Mouse (Mus musculus) liver, adult 2 months (tissue): ENCODE results near the gene Galnt11. TPM values are rescaled to one million over a fixed set of nuclear protein-coding genes. Genes with fewer than 3 reads are reported as not detected.
A peak's percentile ranks its signal among the peaks of the same experiment; 100 is the strongest.
"Not testable (repeated sequence)": the region's sequence is repeated elsewhere in the genome, so short reads cannot be mapped to it uniquely, and the experiment has no call there.

Experiments
- DNase-seq: peaks from one replicate; pipeline ENCODE4 v3.0.0-alpha.2; 2011; ENCODE audit warnings: low read depth, low spot score; ENCODE audit errors: extremely low read depth
- H3K27ac ChIP-seq: fragments of 200-500 bp; replicated peaks from 2 replicates; pipeline ENCODE4 v1.5.1; 2012; ENCODE audit warnings: low read depth, mild to moderate bottlenecking, control low read depth, inconsistent platforms, low read length; ENCODE audit not compliant: insufficient read depth
- H3K27me3 ChIP-seq: fragments of 200-500 bp; 2 replicates; pipeline ENCODE4 v1.6.1; 2012; ENCODE audit warnings: mild to moderate bottlenecking, moderate library complexity, low read length, inconsistent platforms; ENCODE audit not compliant: control insufficient read depth, insufficient read depth
- H3K36me3 ChIP-seq: fragments of 200-500 bp; 2 replicates; pipeline ENCODE4 v1.6.1; 2012; ENCODE audit warnings: low read length, inconsistent platforms; ENCODE audit not compliant: control insufficient read depth, insufficient read depth
- H3K4me1 ChIP-seq: fragments of 200-500 bp; 2 replicates; pipeline ENCODE4 v1.6.1; 2011; ENCODE audit warnings: low read length; ENCODE audit not compliant: control insufficient read depth, insufficient read depth
- H3K4me3 ChIP-seq: fragments of 200-500 bp; 2 replicates; pipeline ENCODE4 v1.5.1; 2011; ENCODE audit warnings: low read depth, mild to moderate bottlenecking, control low read depth, low read length, moderate library complexity; ENCODE audit not compliant: insufficient read depth
- H3K79me2 ChIP-seq: fragments of 200-500 bp; 2 replicates; pipeline ENCODE4 v1.6.1; 2012; ENCODE audit warnings: inconsistent platforms, mild to moderate bottlenecking, low read length, moderate library complexity; ENCODE audit not compliant: control insufficient read depth, insufficient read depth
- H3K9ac ChIP-seq: fragments of 200-500 bp; 2 replicates; pipeline ENCODE4 v1.6.1; 2012; ENCODE audit warnings: low read depth, mild to moderate bottlenecking, control low read depth, inconsistent platforms, low read length
- CTCF ChIP-seq: fragments of 200-500 bp; IDR thresholded peaks from 2 replicates; pipeline ENCODE4 v1.5.1; 2011; ENCODE audit warnings: low read depth, low read length, control low read depth
- POLR2A ChIP-seq: fragments of 200-500 bp; IDR thresholded peaks from 2 replicates; pipeline ENCODE4 v1.6.1; 2011; ENCODE audit warnings: low read length, control low read depth; ENCODE audit not compliant: insufficient read depth; ENCODE audit errors: extremely low read depth
- WGBS: fragments of 180-500 bp; shearing (Covaris S2); methylation state at CpG from one replicate; pipeline ENCODE4 v1.1.7; 2018; 5-methylcytosine and 5-hydroxymethylcytosine counted together
- polyA plus RNA-seq: library from polyadenylated mRNA; depleted of rRNA; stranded (reverse); fragments of >200 nt; gene quantifications from 2 replicates; pipeline ENCODE4 v1.2.3, GENCODE M21; 2012; rRNA removed
- total RNA-seq: library from RNA; depleted of rRNA; stranded (reverse); fragments of >200 nt; gene quantifications from 2 replicates; pipeline ENCODE4 v1.2.3, GENCODE M21; 2014; rRNA removed

The Galnt11 gene
- total RNA-seq (13.4 and 16.2 TPM in 2 replicates), polyA plus RNA-seq (7.0 and 8.5 TPM in 2 replicates)

DNA sequence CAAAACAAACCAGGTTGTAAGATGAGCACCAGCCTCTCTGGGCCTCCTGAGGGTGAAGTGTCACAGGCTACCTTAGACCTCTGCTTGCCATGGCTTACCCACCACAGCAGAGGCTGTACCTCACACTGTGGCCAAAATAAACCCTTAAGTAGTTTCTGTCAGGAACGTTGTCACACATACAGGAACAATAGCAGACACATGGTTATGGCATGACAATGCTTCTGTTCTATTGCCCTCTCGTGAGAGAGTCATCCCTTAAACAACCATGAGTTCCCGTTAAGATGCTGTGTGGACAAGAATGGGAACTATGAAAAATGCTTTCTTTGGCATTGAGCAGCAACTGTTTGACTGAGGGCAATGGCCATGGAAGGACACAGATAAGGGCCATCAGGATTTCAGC is at the start of gene Galnt11:
Gene Galnt11, plus strand, starts transcription at position 301 of the 400 bp plus-strand sequence.
- Histone ChIP-seq H3K9ac (peak within 1 kb of the TSS; percentile 97), H3K36me3 (no peaks in the 10 kb centered on the region), H3K27me3 (no peaks in the 10 kb centered on the region), H3K4me3 (peak within 1 kb of the TSS; percentile 96), H3K27ac (peak within 1 kb of the TSS; percentile 54; the same call in 1 of the 2 replicates), H3K79me2 (peaks cover 5% of the 10 kb centered on the region; the same call in 1 of the 2 replicates), H3K4me1 (peaks cover 1% of the 10 kb centered on the region; the same call in 1 of the 2 replicates)
- 88% methylated on average over 3 of the region's 3 CpGs for WGBS
- TF ChIP-seq CTCF (no peak), POLR2A (no peak)
- DNase-seq, result no peak

GRCm38 (mm10) chr5:25177937-25178336 is 43.8 kb upstream of the Galnt11 start:
- H3K27me3 ChIP-seq, H3K79me2 ChIP-seq, H3K27ac ChIP-seq, DNase-seq, H3K4me1 ChIP-seq, H3K36me3 ChIP-seq, H3K9ac ChIP-seq, H3K4me3 ChIP-seq: not testable (repeated sequence)
- 91% methylated on average over 5 of the region's 5 CpGs for WGBS

DNA sequence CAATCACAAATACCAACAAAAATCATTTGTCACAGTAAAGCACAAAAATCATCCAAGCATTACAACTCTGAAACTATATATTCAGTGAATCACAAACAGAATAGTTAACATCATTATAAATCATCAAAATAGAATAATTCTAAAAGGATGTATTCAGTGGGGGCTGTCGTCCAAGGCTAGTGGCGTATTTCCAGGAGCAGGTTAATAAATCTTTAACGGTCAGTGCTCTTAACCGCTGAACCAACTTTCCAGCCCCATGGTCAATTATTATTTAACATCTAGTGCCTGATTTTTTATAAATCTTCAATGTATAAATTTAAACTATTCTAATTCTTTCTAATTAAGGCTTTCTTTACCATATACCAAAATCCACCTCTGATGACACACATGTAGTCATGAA is 43.2 kb upstream of the Galnt11 start:
- not testable (repeated sequence) for H3K27ac ChIP-seq, H3K79me2 ChIP-seq, H3K36me3 ChIP-seq, H3K4me3 ChIP-seq, H3K4me1 ChIP-seq, H3K9ac ChIP-seq, H3K27me3 ChIP-seq
- DNase-seq, result peak; percentile 19
- WGBS, result 26% methylated on average over 4 of the region's 4 CpGs

- H3K36me3 ChIP-seq, result no peaks in the 10 kb centered on the region
- H3K27ac ChIP-seq, result no peak overlapping the region
- DNase-seq, result no peak
- no peaks in the 10 kb centered on the region for H3K79me2 ChIP-seq
- no peak for TF ChIP-seq POLR2A
- TF ChIP-seq CTCF, result peak; percentile 53
- H3K4me1 ChIP-seq, result no peaks in the 10 kb centered on the region
- 98% methylated on average over 4 of the region's 4 CpGs for WGBS
- no peak overlapping the region for H3K4me3 ChIP-seq
- no peaks in the 10 kb centered on the region for H3K27me3 ChIP-seq
- no peak overlapping the region for H3K9ac ChIP-seq
These were observed 42.4 kb upstream of the Galnt11 start for GRCm38 (mm10) chr5:25179284-25179683.

DNA sequence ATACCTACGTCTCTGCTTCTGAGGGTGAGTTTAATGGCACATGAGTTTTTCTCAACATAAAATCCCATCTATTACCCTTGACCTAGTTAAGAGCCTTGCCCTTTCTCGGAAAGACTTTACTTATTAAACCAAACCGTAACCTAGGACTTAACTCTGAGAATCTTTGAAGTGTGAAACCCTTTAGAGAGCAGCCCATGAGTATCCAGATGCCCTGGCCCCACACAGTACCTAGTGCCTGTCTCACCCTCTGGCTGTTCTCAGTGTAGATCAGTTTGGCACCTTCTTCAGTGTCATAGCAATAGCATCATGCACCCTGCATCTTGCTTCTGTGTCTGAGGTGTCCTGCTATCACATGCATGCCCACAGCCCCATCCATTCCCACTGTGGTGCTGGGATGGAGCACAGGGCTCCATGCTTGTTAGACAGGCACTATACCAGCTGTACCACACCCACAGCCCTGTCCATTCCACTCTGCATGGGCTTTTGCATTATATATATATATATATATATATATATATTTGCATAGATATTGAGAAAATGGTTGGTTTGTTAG is 41.7 kb upstream of the Galnt11 start:
- 71% methylated on average over 3 of the region's 3 CpGs for WGBS

DNA sequence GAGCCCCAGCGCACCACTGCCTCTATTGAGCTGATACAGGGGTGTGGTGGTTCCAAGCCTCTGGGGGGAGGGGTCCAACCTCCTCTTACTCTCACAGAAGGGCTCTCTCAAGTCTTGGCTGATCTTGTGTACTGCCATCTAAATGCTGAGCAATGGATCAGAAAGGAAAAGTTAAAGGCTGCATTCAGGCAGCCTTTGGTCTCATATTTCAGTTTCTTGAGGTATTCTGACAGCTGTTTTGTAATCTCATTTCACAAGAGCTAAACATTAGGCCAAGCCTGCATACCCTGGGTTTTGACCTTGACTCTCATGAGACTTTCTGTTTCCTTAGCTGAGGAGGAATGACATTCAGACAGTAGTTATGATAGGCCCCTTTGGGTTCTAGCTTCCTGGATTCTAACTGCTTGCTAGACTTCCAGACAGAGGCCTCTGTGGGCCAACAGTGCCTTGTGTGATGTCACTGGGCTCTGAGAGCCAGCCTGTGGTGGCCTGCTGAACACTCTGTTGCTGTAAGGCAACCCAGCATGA is 40.6 kb upstream of the Galnt11 start, which contains the start of gene Galntl5:
Gene Galntl5, plus strand, starts transcription at position 457 of the 528 bp plus-strand sequence.
- Histone ChIP-seq H3K27me3 (no peaks in the 10 kb centered on the region), H3K36me3 (no peaks in the 10 kb centered on the region), H3K4me1 (no peaks in the 10 kb centered on the region), H3K79me2 (no peaks in the 10 kb centered on the region), H3K9ac (no peak within 1 kb of the TSS), H3K4me3 (no peak within 1 kb of the TSS), H3K27ac (no peak within 1 kb of the TSS)
- DNase-seq, result peak; percentile 39
- TF ChIP-seq CTCF, result no peak
- no peak for TF ChIP-seq POLR2A
- 91% methylated on average over 1 of the region's 1 CpGs for WGBS

More for the DNA sequence above, 41.7 kb upstream of the Galnt11 start:
- H3K4me1 ChIP-seq, result no peaks in the 10 kb centered on the region
- H3K9ac ChIP-seq, result no peak overlapping the region
- H3K27ac ChIP-seq, result no peak overlapping the region
- H3K36me3 ChIP-seq, result no peaks in the 10 kb centered on the region
- H3K79me2 ChIP-seq, result no peaks in the 10 kb centered on the region
- no peaks in the 10 kb centered on the region for H3K27me3 ChIP-seq
- no peak for DNase-seq
- TF ChIP-seq POLR2A, result no peak
- no peak overlapping the region for H3K4me3 ChIP-seq
